Mouse (Mus musculus) lung, embryonic 15.5 days (tissue): ENCODE data around the gene Mlycd. TPM values are rescaled to one million over a fixed set of nuclear protein-coding genes. Genes with fewer than 3 reads are reported as not detected.

Experiments
- ATAC-seq: fragments of 200-750 bp; cut with Nextera tagmentation; 2 replicates; pipeline ENCODE4 v1.8.0; 2017; ENCODE audit warnings: moderate number of reproducible peaks, borderline replicate concordance; ENCODE audit not compliant: low FRiP score, low TSS enrichment; ENCODE audit errors: extremely low read depth
- H3K27ac ChIP-seq: fragments of 300-500 bp; sonication (generic); 2 replicates; pipeline ENCODE4 v1.5.1; 2015; ENCODE audit warnings: moderate library complexity, mild to moderate bottlenecking, inconsistent platforms
- H3K27me3 ChIP-seq: fragments of 300-500 bp; sonication (generic); 2 replicates; pipeline ENCODE4 v1.6.1; 2015; ENCODE audit warnings: inconsistent platforms
- H3K36me3 ChIP-seq: fragments of 300-500 bp; sonication (generic); 2 replicates; pipeline ENCODE4 v1.6.1; 2015; ENCODE audit warnings: inconsistent platforms
- H3K4me1 ChIP-seq: fragments of 300-500 bp; sonication (generic); 2 replicates; pipeline ENCODE4 v1.6.1; 2015; ENCODE audit warnings: inconsistent platforms
- H3K4me2 ChIP-seq: fragments of 300-500 bp; sonication (generic); 2 replicates; pipeline ENCODE4 v1.6.1; 2015; ENCODE audit warnings: inconsistent platforms, mild to moderate bottlenecking, moderate library complexity
- H3K4me3 ChIP-seq: fragments of 300-500 bp; sonication (generic); 2 replicates; pipeline ENCODE4 v1.5.1; 2015; ENCODE audit warnings: mild to moderate bottlenecking, inconsistent platforms
- H3K9ac ChIP-seq: fragments of 300-500 bp; sonication (generic); 2 replicates; pipeline ENCODE4 v1.6.1; 2015; ENCODE audit warnings: inconsistent platforms
- H3K9me3 ChIP-seq: fragments of 300-500 bp; sonication (generic); 2 replicates; pipeline ENCODE4 v1.6.1; 2016; ENCODE audit warnings: inconsistent platforms
- WGBS: fragments of 180-500 bp; shearing (Covaris S2); methylation state at CpG from one replicate; pipeline ENCODE4 v1.1.7; 2015; 5-methylcytosine and 5-hydroxymethylcytosine counted together
- polyA plus RNA-seq: library from polyadenylated mRNA; unstranded; fragments of >200 nt; fragmentation: Nextera tagmentation; extraction: Ambion mirVana; gene quantifications from 2 replicates; pipeline ENCODE4 v1.2.1, GENCODE M21; 2015

The Mlycd gene
- polyA plus RNA-seq, 1 experiment from 2014 or later = 14.8 TPM

DNA sequence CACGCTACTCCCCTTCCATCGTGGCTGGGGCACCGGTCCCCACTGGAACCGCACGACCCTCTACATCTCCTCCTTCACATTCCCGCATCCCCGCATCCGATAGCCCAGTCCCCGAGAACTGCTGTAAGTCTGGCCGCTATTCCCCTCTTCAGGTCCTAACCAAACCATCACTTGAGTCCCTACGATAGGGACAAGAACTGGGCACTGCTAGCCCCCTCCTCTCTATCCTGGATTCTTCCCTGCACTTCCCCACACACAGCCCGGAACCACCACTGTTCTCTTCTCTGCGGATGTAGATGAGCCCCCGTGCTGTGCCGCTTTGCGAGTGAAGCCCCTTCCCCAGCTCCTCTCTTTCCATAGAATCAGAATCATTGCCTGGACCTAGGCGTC lies 53.1 kb downstream of the Mlycd start:
- H3K9ac ChIP-seq = no peak overlapping the region
- 3% methylated on average over 17 of the region's 17 CpGs for WGBS
- H3K27me3 ChIP-seq = peaks cover 44% of the 10 kb centered on the region
- H3K36me3 ChIP-seq = no peaks in the 10 kb centered on the region
- H3K9me3 ChIP-seq = no peaks in the 10 kb centered on the region
- peak overlapping the region; percentile 99 for H3K4me2 ChIP-seq
- H3K4me3 ChIP-seq = peak overlapping the region; percentile 59
- no peak for ATAC-seq
- no peak overlapping the region for H3K27ac ChIP-seq
- H3K4me1 ChIP-seq = peaks cover 13% of the 10 kb centered on the region

DNA sequence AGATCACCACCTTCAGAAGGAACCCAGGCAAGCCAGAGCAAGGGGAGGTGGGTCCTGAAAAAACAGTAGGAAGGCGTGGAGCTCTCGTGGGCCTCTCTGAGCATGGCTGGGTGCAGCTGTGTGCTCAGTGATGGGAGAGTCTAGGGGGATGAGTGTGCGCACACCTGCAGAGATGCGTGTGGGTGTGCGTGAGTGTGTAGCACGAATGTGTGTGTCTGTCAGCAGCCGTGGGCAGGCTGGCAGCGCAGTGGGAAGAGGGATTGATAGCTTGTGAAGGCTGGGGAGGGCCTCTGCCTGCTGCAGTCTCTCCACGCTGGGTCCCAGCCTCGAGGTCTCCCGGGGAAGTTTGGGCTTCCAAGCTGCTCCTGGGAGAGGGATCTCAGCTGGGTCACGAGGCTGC lies 54.9 kb downstream of the Mlycd start:
- Histone ChIP-seq H3K9me3 (no peaks in the 10 kb centered on the region), H3K9ac (no peak overlapping the region), H3K27me3 (peaks cover 44% of the 10 kb centered on the region), H3K4me3 (no peak overlapping the region), H3K4me2 (no peak overlapping the region), H3K4me1 (peaks cover 13% of the 10 kb centered on the region), H3K36me3 (no peaks in the 10 kb centered on the region), H3K27ac (no peak overlapping the region)
- WGBS = 74% methylated on average over 12 of the region's 12 CpGs
- no peak for ATAC-seq

DNA sequence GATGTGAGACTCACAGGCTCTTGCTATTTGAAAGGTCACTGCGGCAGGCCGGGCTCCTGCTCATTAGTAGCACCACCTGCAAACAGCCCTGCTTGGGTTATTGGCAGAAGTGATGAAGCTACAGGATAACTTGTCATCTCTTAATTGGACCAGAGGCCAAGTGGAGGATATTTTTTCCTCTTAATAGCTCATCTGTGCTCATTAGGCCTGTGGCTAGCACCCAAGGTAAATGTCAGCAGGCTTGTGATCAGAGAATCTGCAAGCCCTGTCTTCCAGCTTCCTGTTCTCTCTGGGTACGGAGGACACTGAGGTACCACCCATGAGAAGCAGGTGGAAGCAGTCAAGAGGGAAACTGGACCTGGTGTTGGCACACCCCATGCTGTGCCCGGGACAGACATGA lies 56.5 kb downstream of the Mlycd start:
- H3K4me2 ChIP-seq = no peak overlapping the region
- H3K27ac ChIP-seq = no peak overlapping the region
- no peak for ATAC-seq
- no peak overlapping the region for H3K9ac ChIP-seq
- no peaks in the 10 kb centered on the region for H3K9me3 ChIP-seq
- no peaks in the 10 kb centered on the region for H3K36me3 ChIP-seq
- peaks cover 41% of the 10 kb centered on the region for H3K27me3 ChIP-seq
- H3K4me3 ChIP-seq = no peak overlapping the region
- H3K4me1 ChIP-seq = peaks cover 9% of the 10 kb centered on the region
- 88% methylated on average over 4 of the region's 4 CpGs for WGBS

DNA sequence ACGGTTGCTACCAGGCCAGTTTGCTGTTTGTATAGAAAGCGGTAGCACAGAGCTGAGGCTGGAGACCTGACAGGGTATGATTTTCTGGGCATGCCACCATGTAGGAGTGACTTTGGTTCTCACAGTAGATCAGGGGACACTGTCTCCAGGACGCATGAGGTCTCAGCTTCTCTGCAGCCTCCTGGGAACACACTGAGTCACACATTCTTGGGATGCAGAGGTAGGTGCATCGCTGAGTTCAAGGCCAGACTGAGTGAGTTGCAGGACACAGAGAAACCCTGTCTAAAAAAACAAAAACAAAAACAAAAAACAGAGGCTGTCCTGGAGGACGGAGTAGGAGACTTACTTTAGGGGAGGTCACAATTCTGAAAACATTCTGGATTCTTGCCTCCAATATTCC lies 58.2 kb downstream of the Mlycd start:
- Histone ChIP-seq H3K27me3 (peaks cover 24% of the 10 kb centered on the region), H3K9me3 (no peaks in the 10 kb centered on the region), H3K36me3 (no peaks in the 10 kb centered on the region), H3K4me3 (no peak overlapping the region), H3K4me2 (no peak overlapping the region), H3K9ac (no peak overlapping the region), H3K4me1 (no peaks in the 10 kb centered on the region), H3K27ac (no peak overlapping the region)
- ATAC-seq = no peak
- 76% methylated on average over 5 of the region's 5 CpGs for WGBS

DNA sequence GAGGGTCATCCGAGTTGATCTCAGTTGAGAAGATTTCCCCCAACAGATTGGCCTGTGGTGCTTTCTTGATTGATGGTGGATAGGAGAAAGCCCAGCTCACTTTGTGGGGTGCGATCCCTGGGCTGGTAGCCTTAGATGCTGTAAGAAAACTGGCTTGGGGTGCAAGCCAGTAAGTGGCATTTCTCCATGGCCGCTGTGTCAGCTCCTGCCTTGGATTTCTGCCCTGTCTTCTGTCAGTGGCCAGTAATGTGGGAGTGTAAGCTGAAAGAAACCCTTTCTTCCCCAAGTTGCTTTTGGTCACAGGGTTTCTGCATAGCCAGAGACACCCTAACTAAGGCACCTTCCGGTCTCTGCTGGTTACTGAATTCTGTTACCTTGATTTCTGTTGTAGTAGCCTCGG lies 61.4 kb downstream of the Mlycd start:
- Histone ChIP-seq H3K36me3 (no peaks in the 10 kb centered on the region), H3K4me3 (no peak overlapping the region), H3K4me1 (0 out of 2 replicates have a peak, but pooled peaks cover 5% of the 10 kb centered on the region), H3K9me3 (no peaks in the 10 kb centered on the region), H3K9ac (no peak overlapping the region), H3K27me3 (no peaks in the 10 kb centered on the region), H3K4me2 (no peak overlapping the region), H3K27ac (no peak overlapping the region)
- ATAC-seq = no peak
- 75% methylated on average over 5 of the region's 5 CpGs for WGBS

DNA sequence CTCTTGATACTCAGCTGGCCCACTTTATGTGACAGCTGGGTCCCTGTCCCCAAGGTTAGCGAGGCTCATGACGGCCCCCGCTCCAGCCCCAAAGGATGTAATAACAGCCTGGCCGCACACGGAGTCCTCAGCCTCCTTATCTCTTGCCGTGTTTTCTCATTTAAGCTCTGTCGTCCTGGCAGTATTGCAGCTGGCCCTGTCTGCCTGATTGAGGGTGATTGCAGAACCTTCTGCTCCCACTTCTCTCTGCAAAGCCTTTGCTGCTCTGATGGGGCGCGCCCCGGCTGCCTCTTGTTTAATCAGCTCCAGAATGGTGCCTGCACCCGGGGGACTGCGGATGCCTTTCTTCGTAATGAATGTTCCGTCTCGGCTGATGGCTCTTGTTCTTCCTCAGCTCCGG lies 65.0 kb downstream of the Mlycd start:
- no peak overlapping the region for H3K4me2 ChIP-seq
- no peak overlapping the region for H3K4me3 ChIP-seq
- no peak for ATAC-seq
- no peak overlapping the region for H3K27ac ChIP-seq
- no peak overlapping the region for H3K9ac ChIP-seq
- no peaks in the 10 kb centered on the region for H3K36me3 ChIP-seq
- 18% methylated on average over 16 of the region's 16 CpGs for WGBS
- no peaks in the 10 kb centered on the region for H3K9me3 ChIP-seq
- peaks cover 3% of the 10 kb centered on the region for H3K27me3 ChIP-seq
- 0 out of 2 replicates have a peak, but pooled peaks cover 7% of the 10 kb centered on the region for H3K4me1 ChIP-seq

Other genes with a start within 250 kb of the Mlycd start
- gene Hsbp1, start 50.4 kb upstream of the Mlycd start, polyA plus RNA-seq = 332 and 337 TPM in 2 replicates
- gene Osgin1, start 39.2 kb downstream of the Mlycd start, polyA plus RNA-seq = 1.0 and 1.7 TPM in 2 replicates
- 1.4 and 1.6 TPM in 2 replicates for gene Necab2, start 51.8 kb downstream of the Mlycd start, polyA plus RNA-seq
- not detected in 2 replicates for gene Slc38a8, start 106.8 kb downstream of the Mlycd start, polyA plus RNA-seq
- gene Mbtps1, start 163.9 kb downstream of the Mlycd start, polyA plus RNA-seq = 119 and 125 TPM in 2 replicates
- 26.3 and 31.6 TPM in 2 replicates for gene Hsdl1, start 180.3 kb downstream of the Mlycd start, polyA plus RNA-seq
- 1.1 and 1.4 TPM in 2 replicates for gene Dnaaf1, start 180.4 kb downstream of the Mlycd start, polyA plus RNA-seq
- 10.0 and 10.6 TPM in 2 replicates for gene Taf1c, start 210.3 kb downstream of the Mlycd start, polyA plus RNA-seq
- 0.08 TPM in 1 of 2 replicates, not detected in the other for gene Adad2, start 217.9 kb downstream of the Mlycd start, polyA plus RNA-seq
- gene Kcng4, start 240.8 kb downstream of the Mlycd start, polyA plus RNA-seq = 0.05 and 0.10 TPM in 2 replicates